18 mouse cellular contexts compared by ENCODE assay signal in genomic region chr7:49794304-49794703, GRCm38 (mm10).
"Had no signal": no experiment of that assay in that cellular context is flagged by ENCODE, and none has a peak within 500 bp of the region (broad histone marks: within the 10 kb centered on the region; RNA-seq: fewer than 3 reads in every experiment).

No protein-coding gene starts in this region.

- H3K27ac ChIP-seq: midbrain, embryonic 10.5 days; midbrain, embryonic 12.5 days; neural tube, embryonic 13.5 days; neural tube, embryonic 15.5 days had no signal

- DNase-seq: lung, adult 18-20 months; lung, embryonic 14.5 days; lung, postnatal 10 days; lung, postnatal 4 days; midbrain, embryonic 14.5 days; retina, postnatal 1 day; right cerebral cortex, adult 18-20 months; right cerebral cortex, postnatal 25 days; right cerebral cortex, postnatal 4 days; spleen, adult 18-20 months; thymus, adult 18-20 months; thymus, postnatal 14 days; thymus, postnatal 36 days had no signal

- H3K4me2 ChIP-seq: lung, embryonic 14.5 days; midbrain, embryonic 12.5 days; neural tube, embryonic 13.5 days; neural tube, embryonic 15.5 days had no signal

- H3K4me3 ChIP-seq: midbrain, embryonic 10.5 days; midbrain, embryonic 12.5 days; myocyte; neural tube, embryonic 13.5 days; neural tube, embryonic 15.5 days had no signal

- H3K27me3 ChIP-seq: midbrain, embryonic 12.5 days; neural tube, embryonic 13.5 days; neural tube, embryonic 15.5 days had no signal

- H3K9me3 ChIP-seq: midbrain, embryonic 10.5 days; midbrain, embryonic 12.5 days; neural tube, embryonic 13.5 days; neural tube, embryonic 15.5 days had no signal

- H3K4me1 ChIP-seq: midbrain, embryonic 10.5 days; midbrain, embryonic 12.5 days had no signal

- H3K9ac ChIP-seq: lung, embryonic 14.5 days; midbrain, embryonic 12.5 days; neural tube, embryonic 13.5 days; neural tube, embryonic 15.5 days had no signal
